Mouse (Mus musculus): ENCODE data around the gene Lcorl. TPM values are rescaled to one million over a fixed set of nuclear protein-coding genes. Genes with fewer than 3 reads are reported as not detected.
A peak's percentile ranks its signal among the peaks of the same experiment; 100 is the strongest.

Gene Lcorl
- polyA plus RNA-seq, 1 experiment from 2014 or later: 60.9 TPM

DNA sequence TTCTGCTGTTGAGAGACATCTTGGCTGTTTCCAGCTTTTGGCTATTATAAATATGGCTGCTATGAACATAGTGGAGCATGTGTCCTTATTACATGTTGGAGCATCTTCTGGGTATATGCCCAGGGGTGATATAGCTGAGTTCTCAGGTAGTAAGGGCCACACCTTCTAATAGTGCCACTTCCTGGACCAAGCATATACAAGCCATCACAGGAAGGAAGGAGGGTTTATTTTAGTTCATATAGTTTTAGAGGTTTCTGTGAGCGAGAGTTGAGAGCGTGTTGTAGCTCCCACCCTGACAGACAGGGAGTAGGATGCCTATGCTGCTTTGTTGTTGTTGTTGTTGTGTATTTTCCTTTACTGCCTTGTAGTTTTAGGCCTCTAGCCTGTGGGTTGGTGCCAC, 172.2 kb downstream of the Lcorl start:
- no peaks in the 10 kb centered on the region for H3K36me3 ChIP-seq (ENCODE audit: control insufficient read depth, insufficient read depth, low read length)
- H3K4me2 ChIP-seq (ENCODE audit: low read length): no peak overlapping the region
- H3K27me3 ChIP-seq (ENCODE audit: control insufficient read depth, insufficient read depth, low read depth, low read length): no peaks in the 10 kb centered on the region
- H3K4me1 ChIP-seq (ENCODE audit: control insufficient read depth, insufficient read depth, low read length): no peaks in the 10 kb centered on the region
- H3K9ac ChIP-seq (ENCODE audit: low read depth, low read length): no peak overlapping the region
- WGBS: 100% methylated on average over 2 of the region's 2 CpGs
- H3K27ac ChIP-seq (ENCODE audit: low read length): no peak overlapping the region
- no peak overlapping the region for H3K4me3 ChIP-seq (ENCODE audit: low read depth, low read length)
- ATAC-seq: no peak
- no peaks in the 10 kb centered on the region for H3K9me3 ChIP-seq (replicated peaks; ENCODE audit: control insufficient read depth, low read length, poor library complexity, severe bottlenecking)

GRCm38 (mm10) chr5:45683388-45683787, 174.0 kb downstream of the Lcorl start:
- Histone ChIP-seq H3K9ac (ENCODE audit: low read depth, low read length) (no peak overlapping the region), H3K4me3 (ENCODE audit: low read depth, low read length) (no peak overlapping the region), H3K4me2 (ENCODE audit: low read length) (no peak overlapping the region), H3K36me3 (ENCODE audit: control insufficient read depth, insufficient read depth, low read length) (no peaks in the 10 kb centered on the region), H3K9me3 (replicated peaks; ENCODE audit: control insufficient read depth, low read length, poor library complexity, severe bottlenecking) (no peaks in the 10 kb centered on the region), H3K27me3 (ENCODE audit: control insufficient read depth, insufficient read depth, low read depth, low read length) (no peaks in the 10 kb centered on the region), H3K4me1 (ENCODE audit: control insufficient read depth, insufficient read depth, low read length) (no peaks in the 10 kb centered on the region), H3K27ac (ENCODE audit: low read length) (no peak overlapping the region)
- ATAC-seq: no peak
- WGBS: 100% methylated on average over 1 of the region's 1 CpGs

- Histone ChIP-seq H3K9me3 (replicated peaks; ENCODE audit: control insufficient read depth, low read length, poor library complexity, severe bottlenecking) (no peaks in the 10 kb centered on the region), H3K4me1 (ENCODE audit: control insufficient read depth, insufficient read depth, low read length) (no peaks in the 10 kb centered on the region), H3K36me3 (ENCODE audit: control insufficient read depth, insufficient read depth, low read length) (no peaks in the 10 kb centered on the region), H3K4me3 (ENCODE audit: low read depth, low read length) (no peak overlapping the region), H3K9ac (ENCODE audit: low read depth, low read length) (no peak overlapping the region), H3K27me3 (ENCODE audit: control insufficient read depth, insufficient read depth, low read depth, low read length) (no peaks in the 10 kb centered on the region), H3K27ac (ENCODE audit: low read length) (no peak overlapping the region), H3K4me2 (ENCODE audit: low read length) (no peak overlapping the region)
- no peak for ATAC-seq
Measured at GRCm38 (mm10) chr5:45679955-45680354, 177.5 kb downstream of the Lcorl start.

DNA sequence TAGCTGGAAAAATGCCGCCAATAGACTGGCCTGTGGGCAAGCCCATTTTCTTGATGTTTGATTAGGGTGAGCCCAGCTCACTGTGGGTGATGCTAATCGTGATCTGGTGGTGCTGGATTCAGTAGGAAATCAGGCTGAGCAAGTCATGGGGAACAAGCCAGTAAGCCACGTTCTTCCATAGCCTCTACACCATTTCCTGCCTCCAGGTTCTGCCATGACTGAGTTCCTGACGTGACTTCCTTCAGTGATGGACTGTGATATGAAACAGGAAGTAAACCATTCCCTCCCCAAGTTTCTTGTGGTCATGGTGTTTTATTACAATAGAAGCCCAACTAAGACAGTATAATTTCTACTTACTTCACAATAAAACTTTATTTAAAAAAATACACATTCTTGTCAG, 179.8 kb downstream of the Lcorl start:
- Histone ChIP-seq H3K4me3 (ENCODE audit: low read depth, low read length) (no peak overlapping the region), H3K27ac (ENCODE audit: low read length) (no peak overlapping the region), H3K9me3 (replicated peaks; ENCODE audit: control insufficient read depth, low read length, poor library complexity, severe bottlenecking) (no peaks in the 10 kb centered on the region), H3K9ac (ENCODE audit: low read depth, low read length) (no peak overlapping the region), H3K36me3 (ENCODE audit: control insufficient read depth, insufficient read depth, low read length) (no peaks in the 10 kb centered on the region), H3K4me1 (ENCODE audit: control insufficient read depth, insufficient read depth, low read length) (no peaks in the 10 kb centered on the region), H3K4me2 (ENCODE audit: low read length) (no peak overlapping the region), H3K27me3 (ENCODE audit: control insufficient read depth, insufficient read depth, low read depth, low read length) (no peaks in the 10 kb centered on the region)
- no peak for ATAC-seq
- 79% methylated on average over 4 of the region's 4 CpGs for WGBS

- no peak overlapping the region for H3K4me3 ChIP-seq (ENCODE audit: low read depth, low read length)
- H3K9me3 ChIP-seq (replicated peaks; ENCODE audit: control insufficient read depth, low read length, poor library complexity, severe bottlenecking): no peaks in the 10 kb centered on the region
- peaks cover 5% of the 10 kb centered on the region for H3K4me1 ChIP-seq (ENCODE audit: control insufficient read depth, insufficient read depth, low read length)
- WGBS: 100% methylated on average over 1 of the region's 1 CpGs
- H3K9ac ChIP-seq (ENCODE audit: low read depth, low read length): no peak overlapping the region
- ATAC-seq: no peak
- no peak overlapping the region for H3K4me2 ChIP-seq (ENCODE audit: low read length)
- no peaks in the 10 kb centered on the region for H3K27me3 ChIP-seq (ENCODE audit: control insufficient read depth, insufficient read depth, low read depth, low read length)
- no peak overlapping the region for H3K27ac ChIP-seq (ENCODE audit: low read length)
- H3K36me3 ChIP-seq (ENCODE audit: control insufficient read depth, insufficient read depth, low read length): no peaks in the 10 kb centered on the region
Measured at GRCm38 (mm10) chr5:45675032-45675431, 182.4 kb downstream of the Lcorl start.

GRCm38 (mm10) chr5:45670894-45671494, 186.4 kb downstream of the Lcorl start:
- Histone ChIP-seq H3K27ac (ENCODE audit: low read length) (no peak overlapping the region), H3K4me1 (ENCODE audit: control insufficient read depth, insufficient read depth, low read length) (peaks cover 12% of the 10 kb centered on the region), H3K4me2 (ENCODE audit: low read length) (no peak overlapping the region), H3K9me3 (replicated peaks; ENCODE audit: control insufficient read depth, low read length, poor library complexity, severe bottlenecking) (no peaks in the 10 kb centered on the region), H3K27me3 (ENCODE audit: control insufficient read depth, insufficient read depth, low read depth, low read length) (no peaks in the 10 kb centered on the region), H3K36me3 (ENCODE audit: control insufficient read depth, insufficient read depth, low read length) (no peaks in the 10 kb centered on the region), H3K9ac (ENCODE audit: low read depth, low read length) (no peak overlapping the region), H3K4me3 (ENCODE audit: low read depth, low read length) (no peak overlapping the region)
- no peak for ATAC-seq
- WGBS: 50% methylated on average over 5 of the region's 5 CpGs

- no peak for ATAC-seq
- WGBS: under 1% methylated on average over 13 of the region's 13 CpGs
- Histone ChIP-seq H3K9ac (ENCODE audit: low read depth, low read length) (peak overlapping the region; percentile 58), H3K36me3 (ENCODE audit: control insufficient read depth, insufficient read depth, low read length) (no peaks in the 10 kb centered on the region), H3K4me2 (ENCODE audit: low read length) (peak overlapping the region; percentile 96), H3K27ac (ENCODE audit: low read length) (no peak overlapping the region), H3K27me3 (ENCODE audit: control insufficient read depth, insufficient read depth, low read depth, low read length) (no peaks in the 10 kb centered on the region), H3K9me3 (replicated peaks; ENCODE audit: control insufficient read depth, low read length, poor library complexity, severe bottlenecking) (no peaks in the 10 kb centered on the region), H3K4me3 (ENCODE audit: low read depth, low read length) (peak overlapping the region; percentile 81), H3K4me1 (ENCODE audit: control insufficient read depth, insufficient read depth, low read length) (peaks cover 12% of the 10 kb centered on the region)
Measured at GRCm38 (mm10) chr5:45670280-45670670, 187.1 kb downstream of the Lcorl start.

DNA sequence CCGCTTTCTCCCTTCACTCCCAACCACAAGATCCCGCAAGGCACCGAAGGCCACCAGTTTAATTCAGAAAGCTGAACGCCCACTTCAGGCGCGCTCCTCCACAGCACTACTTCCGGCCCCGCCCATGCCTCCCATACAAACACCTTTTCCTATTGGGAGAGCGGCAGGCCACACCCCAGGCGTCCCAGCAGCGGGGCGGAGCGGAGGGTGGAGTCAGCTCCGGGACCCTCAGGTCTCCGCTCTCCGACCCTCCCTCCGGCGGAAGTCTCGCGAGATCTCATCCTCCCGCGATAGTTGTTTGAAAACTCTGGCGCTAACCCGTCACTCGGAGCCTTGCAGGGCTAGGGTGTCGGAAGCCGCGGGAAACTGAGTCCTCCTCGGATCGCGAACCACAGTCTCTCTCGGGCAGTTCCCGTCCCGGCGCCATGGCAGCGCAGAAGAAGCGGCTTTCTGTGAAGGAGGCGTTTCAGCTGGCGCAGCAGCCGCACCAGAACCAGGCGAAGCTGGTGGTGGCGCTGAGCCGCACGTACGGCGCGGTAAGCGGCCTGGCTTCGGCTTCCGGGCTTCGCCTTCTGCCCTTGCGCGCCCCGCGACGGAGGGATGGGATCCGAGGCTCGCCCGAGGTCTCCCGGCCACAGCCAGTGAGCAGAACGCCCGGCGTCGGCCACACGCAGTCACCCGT, 187.7 kb downstream of the Lcorl start, which contains the start of gene Ncapg:
Ncapg (plus strand) TSS at position 322 of the 682 bp plus-strand sequence.
- peak; percentile 100 for ATAC-seq
- Histone ChIP-seq H3K36me3 (ENCODE audit: control insufficient read depth, insufficient read depth, low read length) (no peaks in the 10 kb centered on the region), H3K4me3 (ENCODE audit: low read depth, low read length) (peak within 1 kb of the TSS; percentile 81), H3K9ac (ENCODE audit: low read depth, low read length) (peak within 1 kb of the TSS; percentile 75), H3K27ac (ENCODE audit: low read length) (peak within 1 kb of the TSS; percentile 75), H3K27me3 (ENCODE audit: control insufficient read depth, insufficient read depth, low read depth, low read length) (no peaks in the 10 kb centered on the region), H3K4me2 (ENCODE audit: low read length) (peak within 1 kb of the TSS; percentile 96), H3K4me1 (ENCODE audit: control insufficient read depth, insufficient read depth, low read length) (peaks cover 12% of the 10 kb centered on the region), H3K9me3 (replicated peaks; ENCODE audit: control insufficient read depth, low read length, poor library complexity, severe bottlenecking) (no peaks in the 10 kb centered on the region)
- under 1% methylated on average over 66 of the region's 66 CpGs for WGBS

GRCm38 (mm10) chr5:45669234-45669597, 188.2 kb downstream of the Lcorl start:
- H3K27me3 ChIP-seq (ENCODE audit: control insufficient read depth, insufficient read depth, low read depth, low read length): no peaks in the 10 kb centered on the region
- peak overlapping the region; percentile 88 for H3K4me2 ChIP-seq (ENCODE audit: low read length)
- H3K4me1 ChIP-seq (ENCODE audit: control insufficient read depth, insufficient read depth, low read length): peaks cover 12% of the 10 kb centered on the region
- H3K4me3 ChIP-seq (ENCODE audit: low read depth, low read length): peak overlapping the region; percentile 81
- under 1% methylated on average over 27 of the region's 27 CpGs for WGBS
- no peaks in the 10 kb centered on the region for H3K36me3 ChIP-seq (ENCODE audit: control insufficient read depth, insufficient read depth, low read length)
- H3K9ac ChIP-seq (ENCODE audit: low read depth, low read length): peak overlapping the region; percentile 75
- peak; percentile 85 for ATAC-seq
- peak overlapping the region; percentile 75 for H3K27ac ChIP-seq (ENCODE audit: low read length)
- H3K9me3 ChIP-seq (replicated peaks; ENCODE audit: control insufficient read depth, low read length, poor library complexity, severe bottlenecking): no peaks in the 10 kb centered on the region
